Mouse (Mus musculus) midbrain, embryonic 12.5 days (tissue): ENCODE data around the gene Dlk1. TPM values are rescaled to one million over a fixed set of nuclear protein-coding genes. Genes with fewer than 3 reads are reported as not detected.

Experiments
- ATAC-seq: fragments of 200-750 bp; cut with Nextera tagmentation; 2 replicates; pipeline ENCODE4 v1.8.0; 2017; ENCODE audit warnings: low read depth, moderate TSS enrichment, moderate library complexity; ENCODE audit not compliant: low FRiP score
- H3K27ac ChIP-seq: fragments of 300-500 bp; sonication (generic); replicated peaks from 2 replicates; pipeline ENCODE4 v1.5.1; 2016; ENCODE audit warnings: mild to moderate bottlenecking
- H3K27me3 ChIP-seq: fragments of 300-500 bp; sonication (generic); 2 replicates; pipeline ENCODE4 v1.6.1; 2016; ENCODE audit warnings: mild to moderate bottlenecking
- H3K36me3 ChIP-seq: fragments of 300-500 bp; sonication (generic); 2 replicates; pipeline ENCODE4 v1.6.1; 2016
- H3K4me1 ChIP-seq: fragments of 300-500 bp; sonication (generic); 2 replicates; pipeline ENCODE4 v1.6.1; 2016
- H3K4me2 ChIP-seq: fragments of 300-500 bp; sonication (generic); replicated peaks from 2 replicates; pipeline ENCODE4 v1.6.1; 2016; ENCODE audit warnings: mild to moderate bottlenecking, moderate library complexity
- H3K4me3 ChIP-seq: fragments of 300-500 bp; sonication (generic); 2 replicates; pipeline ENCODE4 v1.5.1; 2016; ENCODE audit warnings: mild to moderate bottlenecking
- H3K9ac ChIP-seq: fragments of 300-500 bp; sonication (generic); replicated peaks from 2 replicates; pipeline ENCODE4 v1.6.1; 2016; ENCODE audit warnings: mild to moderate bottlenecking, moderate library complexity
- H3K9me3 ChIP-seq: fragments of 300-500 bp; sonication (generic); 2 replicates; pipeline ENCODE4 v1.6.1; 2016; ENCODE audit warnings: mild to moderate bottlenecking
- WGBS: fragments of 180-500 bp; shearing (Covaris S2); methylation state at CpG from one replicate; pipeline ENCODE4 v1.1.7; 2016; 5-methylcytosine and 5-hydroxymethylcytosine counted together
- polyA plus RNA-seq: library from polyadenylated mRNA; unstranded; fragments of >200 nt; fragmentation: Nextera tagmentation; extraction: Ambion mirVana; gene quantifications from 2 replicates; pipeline ENCODE4 v1.2.1, GENCODE M21; 2016

The Dlk1 gene
- polyA plus RNA-seq, 1 experiment from 2014 or later, result 87.5 TPM

DNA sequence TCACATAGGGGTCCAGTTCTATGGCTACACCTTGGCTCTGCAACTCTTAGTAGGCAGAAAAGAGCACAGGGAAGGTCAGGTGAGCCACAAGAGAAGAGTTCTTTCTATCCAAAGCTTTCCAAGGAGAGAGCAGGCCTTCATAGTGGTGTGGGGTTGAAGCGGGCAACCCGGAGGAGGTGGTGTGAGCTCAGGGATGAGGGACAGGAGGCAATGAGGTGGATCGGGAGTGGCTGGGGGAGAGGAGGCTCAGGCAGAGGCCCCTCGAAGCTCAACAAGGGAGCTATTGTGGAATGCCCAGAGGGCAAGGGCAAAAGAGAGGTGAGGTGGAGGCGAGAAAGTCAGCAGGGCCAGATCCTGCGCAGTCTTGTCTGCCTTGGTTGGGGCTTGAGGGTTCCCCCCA lies 43.8 kb downstream of the Dlk1 start:
- Histone ChIP-seq H3K4me1 (no peaks in the 10 kb centered on the region), H3K36me3 (no peaks in the 10 kb centered on the region), H3K4me3 (no peak overlapping the region), H3K9me3 (no peaks in the 10 kb centered on the region), H3K4me2 (no peak overlapping the region), H3K27ac (no peak overlapping the region), H3K27me3 (peaks cover 7% of the 10 kb centered on the region; the same call in 1 of the 2 replicates), H3K9ac (no peak overlapping the region)
- WGBS, result 75% methylated on average over 6 of the region's 6 CpGs
- ATAC-seq, result no peak

DNA sequence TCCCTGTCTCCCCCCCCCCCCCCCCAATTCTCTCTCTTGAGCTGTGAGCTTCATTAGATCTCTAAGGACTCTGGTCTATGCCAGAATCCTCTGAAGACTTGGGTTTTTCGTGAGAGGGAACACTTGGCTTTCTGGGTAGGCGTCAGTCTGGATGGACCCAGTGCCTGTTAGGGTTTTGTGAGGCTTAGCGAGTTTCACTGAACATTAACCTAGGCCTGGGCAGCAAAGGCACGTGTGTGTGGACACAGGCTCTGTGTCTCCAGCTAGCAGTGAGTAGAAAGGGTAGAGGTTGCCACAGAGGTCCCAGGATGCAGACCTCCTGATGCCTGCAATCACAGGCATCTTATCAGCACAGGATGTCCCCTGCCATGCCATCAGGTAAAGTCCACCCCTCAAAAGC lies 48.4 kb downstream of the Dlk1 start:
- no peaks in the 10 kb centered on the region for H3K9me3 ChIP-seq
- no peaks in the 10 kb centered on the region for H3K36me3 ChIP-seq
- H3K4me3 ChIP-seq, result no peak overlapping the region
- peaks cover 3% of the 10 kb centered on the region; the same call in 1 of the 2 replicates for H3K4me1 ChIP-seq
- H3K9ac ChIP-seq, result no peak overlapping the region
- no peak overlapping the region for H3K4me2 ChIP-seq
- WGBS, result 65% methylated on average over 4 of the region's 4 CpGs
- no peak for ATAC-seq
- peaks cover 5% of the 10 kb centered on the region for H3K27me3 ChIP-seq
- no peak overlapping the region for H3K27ac ChIP-seq

DNA sequence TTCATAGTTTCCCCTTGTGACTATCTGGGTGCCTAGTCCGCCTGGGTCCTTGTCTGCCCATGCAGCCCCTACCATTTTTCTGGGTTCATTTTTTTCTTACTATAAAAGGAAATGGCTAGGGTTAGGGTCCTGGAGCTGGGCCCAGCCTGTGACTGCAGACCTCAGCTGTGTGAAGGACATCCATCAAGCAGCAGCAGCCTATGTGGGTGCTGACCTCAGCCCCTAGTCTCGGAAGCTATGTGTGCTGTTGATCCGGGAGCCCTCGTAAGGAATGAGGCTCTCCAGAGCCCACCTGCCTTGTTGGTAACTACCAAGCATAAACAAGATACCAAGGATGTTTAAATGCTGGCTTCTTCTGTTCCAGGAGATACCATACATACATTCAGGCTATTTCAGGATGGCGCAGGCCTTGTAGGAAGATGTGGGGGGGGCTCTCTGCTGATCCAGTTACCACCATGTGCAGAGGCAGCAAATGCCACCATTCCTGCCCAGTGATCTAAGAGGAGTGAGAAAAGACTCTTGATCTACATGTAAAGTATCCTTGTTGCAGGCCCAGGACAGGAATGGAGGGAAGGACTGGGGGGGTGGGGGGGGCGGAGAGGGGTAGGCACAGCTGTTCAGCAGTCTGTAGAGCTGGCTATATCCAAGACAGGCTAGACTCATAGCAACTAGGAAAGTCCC lies 49.9 kb downstream of the Dlk1 start:
- no peaks in the 10 kb centered on the region for H3K9me3 ChIP-seq
- 87% methylated on average over 6 of the region's 6 CpGs for WGBS

DNA sequence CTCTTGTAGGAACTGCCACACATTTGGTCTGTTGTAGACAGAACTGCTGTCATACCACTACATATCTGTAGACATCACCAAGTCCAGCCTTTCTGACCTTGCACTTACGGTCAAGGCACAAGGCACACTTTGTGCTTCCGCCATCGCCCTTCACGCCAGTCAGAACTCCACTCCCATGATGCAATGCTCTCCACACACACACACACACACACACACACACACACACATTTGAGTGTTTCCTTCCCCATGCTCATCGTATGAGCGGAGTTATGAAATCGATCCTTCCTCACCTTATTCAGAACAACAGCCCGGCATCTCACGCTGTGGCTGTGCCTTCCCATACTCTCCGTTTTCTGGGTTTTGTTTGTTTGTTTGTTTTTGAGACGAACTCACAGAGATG lies 55.1 kb downstream of the Dlk1 start:
- H3K4me1 ChIP-seq, result peaks cover 30% of the 10 kb centered on the region
- H3K36me3 ChIP-seq, result no peaks in the 10 kb centered on the region
- no peak overlapping the region for H3K4me3 ChIP-seq
- no peaks in the 10 kb centered on the region for H3K9me3 ChIP-seq
- H3K9ac ChIP-seq, result no peak overlapping the region
- peaks cover 49% of the 10 kb centered on the region for H3K27me3 ChIP-seq
- H3K27ac ChIP-seq, result no peak overlapping the region
- WGBS, result 88% methylated on average over 11 of the region's 11 CpGs
- no peak for ATAC-seq
- H3K4me2 ChIP-seq, result no peak overlapping the region

More for the DNA sequence above, 49.9 kb downstream of the Dlk1 start:
- Histone ChIP-seq H3K27ac (no peak overlapping the region), H3K4me1 (peaks cover 3% of the 10 kb centered on the region; the same call in 1 of the 2 replicates), H3K4me2 (no peak overlapping the region), H3K9ac (no peak overlapping the region), H3K27me3 (peaks cover 12% of the 10 kb centered on the region), H3K4me3 (no peak overlapping the region), H3K36me3 (no peaks in the 10 kb centered on the region)
- no peak for ATAC-seq

DNA sequence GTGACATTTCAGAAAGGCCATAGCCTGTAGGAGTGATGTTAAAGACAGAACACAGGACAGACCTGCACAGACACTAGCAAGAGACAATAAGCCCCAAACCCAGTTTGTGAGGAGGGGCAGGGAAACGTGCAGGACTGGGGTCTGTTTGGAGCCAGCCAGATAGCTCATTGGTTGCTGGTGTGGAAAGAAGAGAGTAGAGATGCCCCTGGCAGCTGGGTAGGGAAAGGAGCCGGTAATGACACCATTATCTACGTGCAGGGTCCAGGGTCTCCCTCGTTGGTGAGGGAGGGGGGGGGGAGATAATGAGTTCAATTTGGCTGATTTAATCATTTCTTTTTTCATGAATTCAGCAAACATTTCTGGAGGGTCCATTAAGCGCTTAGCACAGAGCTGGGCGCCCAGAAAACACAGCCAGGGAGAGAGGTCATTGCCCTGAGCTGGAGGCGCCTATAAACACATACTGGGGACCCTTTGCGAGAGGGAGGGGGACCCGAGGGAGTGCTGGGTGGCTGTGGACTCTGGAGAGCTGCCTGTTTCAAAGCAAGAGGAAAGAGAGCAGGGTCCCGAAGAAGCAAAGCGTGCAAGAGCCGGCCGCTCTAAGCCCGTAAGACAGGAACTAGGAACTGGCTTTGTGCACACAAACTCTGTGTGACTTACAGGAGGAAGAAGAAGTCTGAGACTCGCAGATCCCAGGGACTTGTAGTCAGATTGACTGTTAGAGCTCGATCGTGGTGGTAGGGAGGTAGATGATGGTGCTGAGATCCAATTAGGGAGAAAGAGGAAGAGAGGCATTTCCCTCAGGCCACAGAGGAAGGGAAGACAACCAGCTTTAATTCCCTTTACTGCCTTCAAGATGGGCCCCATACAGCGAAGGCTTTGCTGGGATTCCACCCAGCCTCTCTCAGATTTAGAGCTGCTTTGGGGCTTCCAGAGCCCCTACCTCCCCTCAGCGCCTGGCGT lies 56.2 kb downstream of the Dlk1 start:
- H3K27ac ChIP-seq, result peak overlapping the region; percentile 63
- 0 out of 2 replicates have a peak overlapping the region, but pooled peaks have one; percentile 25 for H3K9ac ChIP-seq
- H3K4me1 ChIP-seq, result peaks cover 37% of the 10 kb centered on the region
- no peaks in the 10 kb centered on the region for H3K9me3 ChIP-seq
- ATAC-seq, result no peak
- no peak overlapping the region for H3K4me3 ChIP-seq
- H3K4me2 ChIP-seq, result peak overlapping the region; percentile 21; the same call in 1 of the 2 replicates
- WGBS, result 13% methylated on average over 20 of the region's 20 CpGs
- no peaks in the 10 kb centered on the region for H3K36me3 ChIP-seq
- peaks cover 47% of the 10 kb centered on the region for H3K27me3 ChIP-seq

DNA sequence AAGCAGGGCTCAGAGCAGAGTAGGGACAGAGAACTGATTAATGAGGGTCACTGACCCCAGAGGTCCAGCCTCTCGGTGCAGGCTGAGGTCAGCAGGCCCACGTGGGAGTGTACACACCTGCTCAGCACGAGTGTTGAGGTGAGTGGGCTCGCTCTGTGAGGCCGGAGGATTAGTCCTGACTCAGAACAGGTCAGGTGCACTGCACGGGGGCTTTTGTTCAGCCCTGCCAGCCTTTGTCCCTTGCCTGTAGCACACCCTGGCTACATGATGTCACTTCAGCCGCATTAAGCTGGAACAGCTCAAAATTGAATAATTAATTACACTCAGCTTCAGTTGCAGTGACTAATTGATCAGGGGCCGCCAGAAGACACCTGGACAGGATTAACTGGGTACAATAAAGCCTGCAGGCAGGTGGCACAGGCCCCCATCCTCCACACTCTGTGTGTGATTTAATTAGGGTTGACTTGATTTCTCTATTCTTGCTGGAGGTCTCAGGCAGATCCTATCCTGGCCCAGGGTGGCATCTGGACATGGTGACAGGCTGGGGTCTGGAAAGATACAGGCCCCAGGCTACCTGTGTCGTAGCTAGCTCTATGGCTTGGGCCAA lies 57.0 kb downstream of the Dlk1 start:
- Histone ChIP-seq H3K36me3 (no peaks in the 10 kb centered on the region), H3K27me3 (peaks cover 53% of the 10 kb centered on the region), H3K9ac (0 out of 2 replicates have a peak overlapping the region, but pooled peaks have one; percentile 25), H3K4me2 (peak overlapping the region; percentile 21; the same call in 1 of the 2 replicates), H3K4me3 (no peak overlapping the region), H3K4me1 (peaks cover 35% of the 10 kb centered on the region), H3K27ac (peak overlapping the region; percentile 63), H3K9me3 (no peaks in the 10 kb centered on the region)
- 10% methylated on average over 9 of the region's 9 CpGs for WGBS
- peak; percentile 80 for ATAC-seq

DNA sequence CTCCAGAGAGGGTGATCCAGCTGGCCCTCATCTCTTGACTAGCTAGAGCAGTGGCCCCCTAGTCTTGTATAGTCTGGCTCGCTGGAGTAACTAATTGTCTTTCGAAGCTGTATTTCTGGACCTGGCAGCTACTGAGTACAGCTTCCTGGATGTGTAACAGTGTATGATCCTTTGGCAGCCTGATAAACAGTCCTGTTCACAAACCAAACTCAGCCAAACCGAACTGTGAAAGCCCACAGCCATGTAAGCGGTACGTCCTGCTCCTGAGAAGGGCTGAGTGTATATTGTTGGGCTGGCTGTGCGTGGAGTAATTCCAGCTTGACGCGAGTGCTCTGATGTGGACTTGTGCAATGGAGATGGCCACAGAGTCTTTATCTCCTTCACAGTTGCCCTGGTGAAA lies 57.6 kb downstream of the Dlk1 start:
- no peaks in the 10 kb centered on the region for H3K9me3 ChIP-seq
- 85% methylated on average over 8 of the region's 8 CpGs for WGBS
- peaks cover 59% of the 10 kb centered on the region for H3K27me3 ChIP-seq
- H3K9ac ChIP-seq, result no peak overlapping the region
- ATAC-seq, result peak; percentile 3; the same call in 1 of the 2 replicates
- H3K36me3 ChIP-seq, result no peaks in the 10 kb centered on the region
- no peak overlapping the region; the same call in 1 of the 2 replicates for H3K27ac ChIP-seq
- H3K4me2 ChIP-seq, result no peak overlapping the region
- H3K4me1 ChIP-seq, result peaks cover 35% of the 10 kb centered on the region
- H3K4me3 ChIP-seq, result no peak overlapping the region

DNA sequence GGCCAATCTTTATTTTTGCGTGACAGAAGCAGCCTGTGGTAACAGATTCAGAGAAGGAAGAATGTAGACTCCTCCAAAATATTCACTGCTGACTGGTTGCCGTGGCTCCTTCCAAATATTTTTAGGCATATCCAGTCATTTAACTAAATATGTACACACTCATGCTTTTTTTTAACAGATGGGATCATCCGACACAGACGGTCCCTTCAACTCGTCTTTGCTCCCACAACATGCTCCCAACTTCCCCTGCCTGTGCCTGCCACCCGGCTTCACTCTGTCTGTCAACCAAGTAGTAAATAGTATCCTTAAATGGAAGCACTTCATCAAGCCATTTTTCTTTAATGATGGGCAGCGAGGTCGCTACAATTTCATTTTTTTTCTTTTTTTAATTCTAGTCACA lies 58.8 kb downstream of the Dlk1 start:
- H3K4me1 ChIP-seq, result peaks cover 35% of the 10 kb centered on the region
- H3K9me3 ChIP-seq, result no peaks in the 10 kb centered on the region
- WGBS, result 88% methylated on average over 8 of the region's 8 CpGs
- H3K36me3 ChIP-seq, result no peaks in the 10 kb centered on the region
- no peak overlapping the region for H3K9ac ChIP-seq
- peaks cover 64% of the 10 kb centered on the region for H3K27me3 ChIP-seq
- no peak overlapping the region for H3K4me3 ChIP-seq
- no peak overlapping the region for H3K27ac ChIP-seq
- no peak for ATAC-seq
- H3K4me2 ChIP-seq, result no peak overlapping the region

DNA sequence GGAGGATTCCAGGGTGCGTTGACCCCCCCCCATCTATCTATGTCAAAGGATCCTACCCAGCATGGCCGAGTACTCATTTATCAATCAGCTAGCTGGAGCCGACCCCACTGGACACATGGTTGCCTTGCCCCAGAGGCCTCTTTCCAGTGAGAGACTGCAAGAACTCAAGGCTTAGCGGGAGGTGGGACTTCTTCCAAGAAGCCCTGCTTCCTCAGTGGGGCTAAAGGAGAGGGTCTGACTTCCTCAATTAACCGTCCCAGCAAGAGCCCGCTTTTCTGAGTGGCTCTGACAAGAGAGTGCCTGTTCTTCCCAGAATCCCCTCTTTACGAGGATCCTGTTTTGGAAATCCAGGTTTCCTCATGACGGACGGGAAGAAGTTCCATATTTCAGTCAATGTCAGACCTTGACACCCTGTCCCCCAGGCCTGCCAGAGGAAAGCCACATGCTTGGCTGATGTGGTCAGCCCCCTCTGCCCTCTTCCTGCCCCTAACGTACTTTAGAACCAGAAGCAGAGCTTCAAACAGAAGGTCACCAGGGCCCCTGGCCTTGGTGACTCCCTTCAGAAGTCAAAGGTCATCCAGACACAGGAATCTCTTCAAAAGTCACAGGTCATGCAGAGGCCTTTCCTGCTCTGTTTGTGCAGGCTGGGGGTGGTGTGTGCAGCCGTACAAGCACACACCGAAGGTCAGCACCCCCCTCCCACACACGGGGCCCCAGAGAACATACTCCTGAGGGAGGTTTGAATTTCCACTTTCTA lies 59.7 kb downstream of the Dlk1 start:
- no peak overlapping the region for H3K9ac ChIP-seq
- peaks cover 70% of the 10 kb centered on the region for H3K27me3 ChIP-seq
- 39% methylated on average over 13 of the region's 13 CpGs for WGBS
- no peak overlapping the region for H3K27ac ChIP-seq
- H3K36me3 ChIP-seq, result no peaks in the 10 kb centered on the region
- no peak overlapping the region for H3K4me2 ChIP-seq
- H3K4me3 ChIP-seq, result no peak overlapping the region
- H3K9me3 ChIP-seq, result no peaks in the 10 kb centered on the region
- ATAC-seq, result no peak
- peaks cover 35% of the 10 kb centered on the region for H3K4me1 ChIP-seq
